Mouse (Mus musculus): ENCODE results near the gene Chgb.

The Chgb gene

GRCm38 (mm10) chr2:132780978-132781377, at the start of gene Chgb:
TSS of gene Chgb (plus strand) at chr2:132781278.
- DNase-seq, result no peak

- peak; percentile 29 to 63 for DNase-seq
Measured at GRCm38 (mm10) chr2:132732940-132733339, 48.1 kb upstream of the Chgb start.

GRCm38 (mm10) chr2:132733603-132734573, 47.2 kb upstream of the Chgb start:
- no peak for DNase-seq

GRCm38 (mm10) chr2:132738816-132739432, 42.2 kb upstream of the Chgb start:
- DNase-seq, result no peak

- DNase-seq, result peak; percentile 37 to 45
Measured at GRCm38 (mm10) chr2:132741862-132742347, 39.2 kb upstream of the Chgb start.

GRCm38 (mm10) chr2:132744866-132745265, 36.2 kb upstream of the Chgb start:
- no peak for DNase-seq

GRCm38 (mm10) chr2:132746108-132746507, 35.0 kb upstream of the Chgb start:
- DNase-seq, result no peak

- DNase-seq, result no peak
Measured at GRCm38 (mm10) chr2:132750726-132751125, 30.4 kb upstream of the Chgb start.

- no peak for DNase-seq
Measured at GRCm38 (mm10) chr2:132751141-132752066, 29.7 kb upstream of the Chgb start.

GRCm38 (mm10) chr2:132752398-132752797, 28.7 kb upstream of the Chgb start:
- DNase-seq, result no peak

- DNase-seq, result no peak
Measured at GRCm38 (mm10) chr2:132753137-132753536, 27.9 kb upstream of the Chgb start.

- DNase-seq, result no peak
Measured at GRCm38 (mm10) chr2:132757911-132758310, 23.2 kb upstream of the Chgb start.

GRCm38 (mm10) chr2:132770822-132771221, 10.3 kb upstream of the Chgb start:
- no peak for DNase-seq

- peak; percentile 86 to 95 for DNase-seq
Measured at GRCm38 (mm10) chr2:132781439-132782068, 476 bp downstream of the Chgb start.

GRCm38 (mm10) chr2:132784039-132784438, 3.0 kb downstream of the Chgb start:
- no peak for DNase-seq

- no peak for DNase-seq
Measured at GRCm38 (mm10) chr2:132793441-132794203, 12.5 kb downstream of the Chgb start.

- no peak for DNase-seq
Measured at GRCm38 (mm10) chr2:132794204-132794586, 13.1 kb downstream of the Chgb start.

- no peak for DNase-seq
Measured at GRCm38 (mm10) chr2:132802976-132803375, 21.9 kb downstream of the Chgb start.

- peak; percentile 96 to 97 for DNase-seq
Measured at GRCm38 (mm10) chr2:132815608-132816314, 34.7 kb downstream of the Chgb start, which contains the start of the genes Trmt6 and Mcm8. TSS of gene Trmt6 (minus strand) at chr2:132816055. TSS of gene Mcm8 (plus strand) at chr2:132816141.

- no peak for DNase-seq
Measured at GRCm38 (mm10) chr2:132841071-132841470, 60.0 kb downstream of the Chgb start.

Measured in kidney, postnatal 36 days (tissue).